Mouse (Mus musculus) urinary bladder, adult 18-20 months (tissue): ENCODE data around the gene Mptx1.
"Not testable (repeated sequence)": the region's sequence is repeated elsewhere in the genome, so short reads cannot be mapped to it uniquely, and the experiment has no call there.

Experiments used
- DNase-seq, 2 experiments: peaks; one replicate each; pipeline ENCODE4 v3.0.0; 2022; ENCODE audit warnings: low spot score in 2 of 2, mixed read lengths in 2 of 2

Gene Mptx1

GRCm38 (mm10) chr1:174330218-174330617, at the start of gene Mptx1:
Gene Mptx1, plus strand, starts transcription at chr1:174330518.
- DNase-seq = no peak

GRCm38 (mm10) chr1:174303162-174303561, 27.2 kb upstream of the Mptx1 start:
- no peak for DNase-seq

- no peak for DNase-seq
Observed at GRCm38 (mm10) chr1:174317308-174317707, 13.0 kb upstream of the Mptx1 start.

- DNase-seq = not testable (repeated sequence)
Observed at GRCm38 (mm10) chr1:174353636-174354035, 23.3 kb downstream of the Mptx1 start.

- DNase-seq = no peak
Observed at GRCm38 (mm10) chr1:174354640-174355039, 24.3 kb downstream of the Mptx1 start.

- DNase-seq = no peak
Observed at GRCm38 (mm10) chr1:174364882-174365451, 34.6 kb downstream of the Mptx1 start, which contains the start of gene Olfr417. Gene Olfr417, plus strand, starts transcription at chr1:174365122.

GRCm38 (mm10) chr1:174373799-174374198, 43.5 kb downstream of the Mptx1 start:
- DNase-seq = no peak
